8 mouse cellular contexts compared by ENCODE assay signal in genomic region chr3:108164807-108165206, GRCm38 (mm10). TPM values are rescaled to one million over a fixed set of nuclear protein-coding genes. Genes with fewer than 3 reads are reported as not detected.
DNase-seq lines count a peak whose midpoint lies in the region; ATAC-seq and TF ChIP-seq lines count a peak whose summit lies in the region.

No protein-coding gene starts in this region.

- H3K4me3 ChIP-seq in C2C12 (ENCODE audit: insufficient read depth, poor library complexity, severe bottlenecking), result no peak overlapping the region
- no peak overlapping the region for H3K4me3 ChIP-seq in bone marrow, adult 2 months (replicated peaks; ENCODE audit: control insufficient read depth, low read depth, low read length)
- no peak overlapping the region for H3K4me3 ChIP-seq in embryonic fibroblast, embryonic 13.5 days (ENCODE audit: insufficient read depth, low read length)
- no peak overlapping the region for H3K4me3 ChIP-seq in heart, embryonic 11.5 days (ENCODE audit: low read depth, low read length)
- peak overlapping the region; percentile 19 for H3K4me3 ChIP-seq in kidney, embryonic 15.5 days (replicated peaks)
- 0 out of 2 replicates have a peak overlapping the region, but pooled peaks have one; percentile 15 for H3K4me3 ChIP-seq in stomach, embryonic 15.5 days (replicated peaks)

- H3K36me3 ChIP-seq in C2C12 (ENCODE audit: control insufficient read depth, insufficient read depth), result no peaks in the 10 kb centered on the region
- H3K36me3 ChIP-seq in heart, embryonic 11.5 days (ENCODE audit: control insufficient read depth, insufficient read depth, low read length), result no peaks in the 10 kb centered on the region
- H3K36me3 ChIP-seq in kidney, embryonic 15.5 days, result no peaks in the 10 kb centered on the region
- no peaks in the 10 kb centered on the region for H3K36me3 ChIP-seq in stomach, embryonic 15.5 days

- H3K79me2 ChIP-seq in C2C12 (ENCODE audit: control insufficient read depth, insufficient read depth), result no peaks in the 10 kb centered on the region

- H3ac ChIP-seq in C2C12 (ENCODE audit: control insufficient read depth, insufficient read length, low read depth), result no peak overlapping the region

- H3K27ac ChIP-seq in bone marrow, adult 2 months (ENCODE audit: control insufficient read depth, insufficient read depth, low read depth, low read length, poor library complexity), result no peak overlapping the region
- H3K27ac ChIP-seq in embryonic fibroblast, embryonic 13.5 days (ENCODE audit: insufficient read depth, low read length), result no peak overlapping the region
- H3K27ac ChIP-seq in heart, embryonic 11.5 days (ENCODE audit: low read depth, low read length), result no peak overlapping the region
- peak overlapping the region; percentile 82; the same call in 1 of the 2 replicates for H3K27ac ChIP-seq in kidney, embryonic 15.5 days
- H3K27ac ChIP-seq in stomach, embryonic 15.5 days, result no peak overlapping the region

- TF ChIP-seq POLR2A in bone marrow, adult 2 months (IDR thresholded peaks at IDR 0.05; ENCODE audit: borderline replicate concordance, control insufficient read depth, low read depth, low read length), result no peak
- no peak for TF ChIP-seq POLR2A in embryonic fibroblast, embryonic 13.5 days (IDR thresholded peaks at IDR 0.05; ENCODE audit: low read depth, low read length)

- TF ChIP-seq CTCF in C2C12 (IDR thresholded peaks at IDR 0.05; ENCODE audit: control insufficient read depth, insufficient read depth, insufficient read length), result peak; percentile 83
- peak; percentile 97 for TF ChIP-seq CTCF in bone marrow, adult 2 months (IDR thresholded peaks at IDR 0.05; ENCODE audit: control insufficient read depth, insufficient read depth, low read length)
- peak; percentile 85 for TF ChIP-seq CTCF in embryonic fibroblast, embryonic 13.5 days (IDR thresholded peaks at IDR 0.05; ENCODE audit: borderline replicate concordance, insufficient read depth, low read length)

- peak; percentile 71 for DNase-seq in liver
- peak; percentile 84 for DNase-seq in naive thymus-derived CD4-positive, alpha-beta T cell, adult 2 months (ENCODE audit: low read depth)

- 23% methylated on average over 9 of the region's 9 CpGs for WGBS in bone marrow, adult 2 months
- 32% methylated on average over 9 of the region's 9 CpGs for WGBS in heart, embryonic 11.5 days (ENCODE audit: insufficient replicate concordance)
- WGBS in kidney, embryonic 15.5 days, result 15% methylated on average over 9 of the region's 9 CpGs
- 16% methylated on average over 9 of the region's 9 CpGs for WGBS in stomach, embryonic 15.5 days

- H3K9me3 ChIP-seq in heart, embryonic 11.5 days (replicated peaks; ENCODE audit: control insufficient read depth, low read length), result no peaks in the 10 kb centered on the region
- no peaks in the 10 kb centered on the region for H3K9me3 ChIP-seq in kidney, embryonic 15.5 days (replicated peaks)
- H3K9me3 ChIP-seq in stomach, embryonic 15.5 days, result no peaks in the 10 kb centered on the region

- H3K4me1 ChIP-seq in bone marrow, adult 2 months (ENCODE audit: control insufficient read depth, insufficient read depth, low read length), result no peaks in the 10 kb centered on the region
- H3K4me1 ChIP-seq in embryonic fibroblast, embryonic 13.5 days (ENCODE audit: control insufficient read depth, insufficient read depth, low read length), result no peaks in the 10 kb centered on the region
- H3K4me1 ChIP-seq in heart, embryonic 11.5 days (ENCODE audit: control insufficient read depth, insufficient read depth, low read length), result peaks cover 4% of the 10 kb centered on the region
- peaks cover 47% of the 10 kb centered on the region for H3K4me1 ChIP-seq in kidney, embryonic 15.5 days
- H3K4me1 ChIP-seq in stomach, embryonic 15.5 days, result peaks cover 24% of the 10 kb centered on the region

- no peak overlapping the region for H3K9ac ChIP-seq in heart, embryonic 11.5 days (ENCODE audit: low read depth, low read length)
- H3K9ac ChIP-seq in kidney, embryonic 15.5 days, result no peak overlapping the region; the same call in 1 of the 2 replicates
- no peak overlapping the region for H3K9ac ChIP-seq in stomach, embryonic 15.5 days

- peaks cover 31% of the 10 kb centered on the region for H3K27me3 ChIP-seq in C2C12 (ENCODE audit: control insufficient read depth, insufficient read depth, insufficient read length)
- 0 out of 2 replicates have a peak, but pooled peaks cover 3% of the 10 kb centered on the region for H3K27me3 ChIP-seq in heart, embryonic 11.5 days (ENCODE audit: control insufficient read depth, insufficient read depth, low read length)
- peaks cover 13% of the 10 kb centered on the region for H3K27me3 ChIP-seq in kidney, embryonic 15.5 days
- no peaks in the 10 kb centered on the region for H3K27me3 ChIP-seq in stomach, embryonic 15.5 days (replicated peaks)

- ATAC-seq in heart, embryonic 11.5 days (replicated peaks; ENCODE audit: insufficient number of reproducible peaks, low FRiP score, low TSS enrichment), result no peak; the same call in 1 of the 2 replicates
- peak; percentile 38; the same call in 1 of the 2 replicates for ATAC-seq in kidney, embryonic 15.5 days (replicated peaks; ENCODE audit: low FRiP score)
- no peak for ATAC-seq in stomach, embryonic 15.5 days (ENCODE audit: insufficient read depth, low FRiP score, low read depth)

- peak overlapping the region; percentile 41 for H3K4me2 ChIP-seq in heart, embryonic 11.5 days
- peak overlapping the region; percentile 54 for H3K4me2 ChIP-seq in kidney, embryonic 15.5 days
- H3K4me2 ChIP-seq in stomach, embryonic 15.5 days, result peak overlapping the region; percentile 44

- H3K79me3 ChIP-seq in C2C12 (ENCODE audit: low read depth), result no peaks in the 10 kb centered on the region

TF ChIP-seq in C2C12, 6 proteins besides CTCF, POLR2A, EP300 and RAD21:
- no peak for TF ChIP-seq MAX (IDR thresholded peaks at IDR 0.05)
- no peak for TF ChIP-seq MYOG (IDR thresholded peaks at IDR 0.05; ENCODE audit: control insufficient read depth, extremely low read depth, insufficient read length)
- TF ChIP-seq FOSL1 (IDR thresholded peaks at IDR 0.05; ENCODE audit: insufficient read depth, low read length, poor library complexity, severe bottlenecking), result no peak
- TF ChIP-seq USF1 (IDR thresholded peaks at IDR 0.05; ENCODE audit: low read depth), result no peak
- TF ChIP-seq CEBPB (IDR thresholded peaks at IDR 0.05; ENCODE audit: low read depth), result no peak
- no peak for TF ChIP-seq MYOD1 (IDR thresholded peaks at IDR 0.05; ENCODE audit: control insufficient read depth, insufficient read length, low read depth)

RNA-seq across cellular contexts. Expression of gene Gpr61, which starts 10.1 kb away (rescaled TPM):
- 0.01 TPM for polyA plus RNA-seq in C2C12 (2012; fragmentation: generic; extraction: Trizol)
- not detected in 2 replicates for polyA plus RNA-seq in bone marrow, adult 2 months (2011; ENCODE audit: insufficient read depth, insufficient read length, low replicate concordance, missing spikeins)
- not detected in 2 replicates for polyA plus RNA-seq in embryonic fibroblast, embryonic 13.5 days (2011; ENCODE audit: insufficient read length, low read depth, missing spikeins)
- polyA plus RNA-seq in heart, embryonic 11.5 days (2014; fragmentation: Nextera tagmentation; extraction: Ambion mirVana), result 0.13 and 0.16 TPM in 2 replicates
- 0.05 and 0.08 TPM in 2 replicates for polyA plus RNA-seq in kidney, embryonic 15.5 days (2015; fragmentation: Nextera tagmentation; extraction: Ambion mirVana)
- 0.19 TPM in 2 replicates for polyA plus RNA-seq in stomach, embryonic 15.5 days (2015; fragmentation: Nextera tagmentation; extraction: Ambion mirVana)

RNA-seq across cellular contexts. Expression of gene Gnai3, which starts 18.9 kb away (rescaled TPM):
- polyA plus RNA-seq in C2C12 (2012; fragmentation: generic; extraction: Trizol), result 28.8 TPM
- 11.7 and 27.5 TPM in 2 replicates for polyA plus RNA-seq in bone marrow, adult 2 months (2011; ENCODE audit: insufficient read depth, insufficient read length, low replicate concordance, missing spikeins)
- polyA plus RNA-seq in embryonic fibroblast, embryonic 13.5 days (2011; ENCODE audit: insufficient read length, low read depth, missing spikeins), result 138 and 152 TPM in 2 replicates
- polyA plus RNA-seq in heart, embryonic 11.5 days (2014; fragmentation: Nextera tagmentation; extraction: Ambion mirVana), result 91.3 and 102 TPM in 2 replicates
- 176 TPM in 2 replicates for polyA plus RNA-seq in kidney, embryonic 15.5 days (2015; fragmentation: Nextera tagmentation; extraction: Ambion mirVana)
- polyA plus RNA-seq in stomach, embryonic 15.5 days (2015; fragmentation: Nextera tagmentation; extraction: Ambion mirVana), result 161 and 169 TPM in 2 replicates

RNA-seq across cellular contexts. Expression of gene Amigo1, which starts 21.3 kb away (rescaled TPM):
- 1.9 TPM for polyA plus RNA-seq in C2C12 (2012; fragmentation: generic; extraction: Trizol)
- 0.75 and 1.9 TPM in 2 replicates for polyA plus RNA-seq in bone marrow, adult 2 months (2011; ENCODE audit: insufficient read depth, insufficient read length, low replicate concordance, missing spikeins)
- polyA plus RNA-seq in embryonic fibroblast, embryonic 13.5 days (2011; ENCODE audit: insufficient read length, low read depth, missing spikeins), result 3.1 and 5.5 TPM in 2 replicates
- 1.3 and 1.9 TPM in 2 replicates for polyA plus RNA-seq in heart, embryonic 11.5 days (2014; fragmentation: Nextera tagmentation; extraction: Ambion mirVana)
- polyA plus RNA-seq in kidney, embryonic 15.5 days (2015; fragmentation: Nextera tagmentation; extraction: Ambion mirVana), result 4.6 and 6.3 TPM in 2 replicates
- 3.8 and 4.4 TPM in 2 replicates for polyA plus RNA-seq in stomach, embryonic 15.5 days (2015; fragmentation: Nextera tagmentation; extraction: Ambion mirVana)

RNA-seq across cellular contexts. Expression of gene Cyb561d1, which starts 36.2 kb away (rescaled TPM):
- 1.7 TPM for polyA plus RNA-seq in C2C12 (2012; fragmentation: generic; extraction: Trizol)
- polyA plus RNA-seq in bone marrow, adult 2 months (2011; ENCODE audit: insufficient read depth, insufficient read length, low replicate concordance, missing spikeins), result 3.8 and 12.1 TPM in 2 replicates
- 2.7 and 3.5 TPM in 2 replicates for polyA plus RNA-seq in embryonic fibroblast, embryonic 13.5 days (2011; ENCODE audit: insufficient read length, low read depth, missing spikeins)
- 1.7 and 2.0 TPM in 2 replicates for polyA plus RNA-seq in heart, embryonic 11.5 days (2014; fragmentation: Nextera tagmentation; extraction: Ambion mirVana)
- 3.8 TPM in 2 replicates for polyA plus RNA-seq in kidney, embryonic 15.5 days (2015; fragmentation: Nextera tagmentation; extraction: Ambion mirVana)
- polyA plus RNA-seq in stomach, embryonic 15.5 days (2015; fragmentation: Nextera tagmentation; extraction: Ambion mirVana), result 3.7 and 4.2 TPM in 2 replicates

RNA-seq across cellular contexts. Expression of gene Atxn7l2, which starts 45.9 kb away (rescaled TPM):
- 6.8 TPM for polyA plus RNA-seq in C2C12 (2012; fragmentation: generic; extraction: Trizol)
- 3.4 and 10.1 TPM in 2 replicates for polyA plus RNA-seq in bone marrow, adult 2 months (2011; ENCODE audit: insufficient read depth, insufficient read length, low replicate concordance, missing spikeins)
- polyA plus RNA-seq in embryonic fibroblast, embryonic 13.5 days (2011; ENCODE audit: insufficient read length, low read depth, missing spikeins), result 4.1 and 6.2 TPM in 2 replicates
- polyA plus RNA-seq in heart, embryonic 11.5 days (2014; fragmentation: Nextera tagmentation; extraction: Ambion mirVana), result 7.1 and 8.4 TPM in 2 replicates
- polyA plus RNA-seq in kidney, embryonic 15.5 days (2015; fragmentation: Nextera tagmentation; extraction: Ambion mirVana), result 18.1 and 20.3 TPM in 2 replicates
- polyA plus RNA-seq in stomach, embryonic 15.5 days (2015; fragmentation: Nextera tagmentation; extraction: Ambion mirVana), result 11.6 and 13.3 TPM in 2 replicates

Comparison
In these comparisons a context has a peak if more than half of its experiments do, and no peak if none do; other contexts are left out.
1. H3K4me3 ChIP-seq: peak in kidney, embryonic 15.5 days (single experiment) and stomach, embryonic 15.5 days (single experiment); none in C2C12 (single experiment), bone marrow, adult 2 months (single experiment), embryonic fibroblast, embryonic 13.5 days (single experiment) and heart, embryonic 11.5 days (single experiment).
2. Peak in every context shown above with its lines, with median percentiles within 50 percentile points of each other: CTCF ChIP-seq and H3K4me2 ChIP-seq.